Mouse (Mus musculus) left cerebral cortex, postnatal 14 days (tissue): ENCODE measurements at regions not wholly inside any gene's neighbourhood (a gene's known extent, or its start where the extent isn't known, plus 50 kb on each side); places are given as distances from the start of the nearest gene placed in this dataset.
"Not testable (repeated sequence)": the region's sequence is repeated elsewhere in the genome, so short reads cannot be mapped to it uniquely, and the experiment has no call there.

Source experiments
- DNase-seq, 2 experiments: peaks; one replicate each; pipeline ENCODE4 v3.0.0; 2021 to 2022; ENCODE audit warnings: low spot score in 2 of 2, mixed read lengths in 1 of 2
- intact Hi-C: fragments of 180-260 bp; cut with DNase I; formaldehyde crosslinking; loops from one replicate; pipeline ENCODE4 v1.15.1; 2025

DNA sequence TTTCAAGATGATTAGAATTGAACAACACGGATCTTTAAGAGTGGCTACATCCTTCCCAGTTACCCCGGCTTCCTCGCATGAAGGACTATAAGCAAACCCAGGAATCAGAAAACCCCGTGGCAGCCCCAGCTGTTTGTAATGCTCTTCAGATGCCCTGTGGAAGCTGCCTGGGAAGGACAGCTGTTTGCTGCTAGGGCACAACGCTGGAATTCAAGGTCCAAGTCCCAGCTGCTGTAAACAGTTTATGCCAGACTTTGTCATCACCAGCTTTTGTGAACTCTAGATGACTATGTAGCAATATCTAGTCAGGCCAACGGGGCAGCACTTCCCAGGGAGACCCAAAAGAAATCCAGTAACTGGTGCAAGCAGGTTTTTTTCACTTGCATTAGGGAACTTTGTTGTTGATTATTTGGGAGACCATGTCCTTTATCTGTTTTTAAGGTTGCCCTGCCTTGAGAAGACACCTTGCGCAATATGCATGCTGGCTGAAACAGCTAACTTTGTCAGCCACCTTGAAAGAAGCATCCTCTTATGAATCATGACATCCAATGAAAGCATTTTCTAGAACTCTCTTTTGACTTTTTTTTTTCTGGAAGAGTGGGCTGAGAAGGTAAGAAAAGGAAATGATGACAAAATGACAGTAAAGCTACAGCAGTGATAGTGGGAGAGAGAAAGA is 481.5 kb upstream of the Dab2 start:
- intact Hi-C loops = no loop called here
- no peak for DNase-seq

- intact Hi-C loops = no loop called here
- no peak for DNase-seq
Measured at GRCm38 (mm10) chr15:5839963-5840362, 459.6 kb upstream of the Dab2 start.

GRCm38 (mm10) chr15:5841369-5842149 is 458.0 kb upstream of the Dab2 start:
- intact Hi-C loops, DNase-seq: not testable (repeated sequence)

- no peak for DNase-seq
- intact Hi-C loops = no loop called here
Measured at GRCm38 (mm10) chr15:5846571-5846970, 453.0 kb upstream of the Dab2 start.

GRCm38 (mm10) chr15:5847413-5848100 is 452.0 kb upstream of the Dab2 start:
- intact Hi-C loops = no loop called here
- DNase-seq = no peak

DNA sequence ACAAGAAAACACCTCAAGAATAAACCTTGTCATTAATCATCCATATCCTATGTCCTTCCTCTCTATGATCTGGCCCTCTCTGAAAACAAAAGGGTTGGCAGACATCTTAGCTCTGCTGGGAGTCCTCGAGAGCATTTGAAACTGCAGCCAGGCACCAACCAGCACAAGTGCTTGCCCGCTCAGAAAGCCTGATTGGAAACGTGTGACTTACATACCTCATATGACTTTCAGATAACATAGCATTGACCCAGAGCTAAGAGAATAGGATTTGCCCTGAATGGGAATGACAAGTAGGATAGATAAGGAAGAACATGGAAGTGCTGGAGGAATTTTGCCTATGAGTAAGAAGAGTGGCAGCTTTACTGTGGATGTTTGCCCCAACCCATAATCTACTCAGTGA is 447.1 kb upstream of the Dab2 start:
- intact Hi-C loops = no loop called here
- no peak for DNase-seq

GRCm38 (mm10) chr15:5869289-5869688 is 430.3 kb upstream of the Dab2 start:
- DNase-seq = no peak
- intact Hi-C loops = no loop called here

- DNase-seq = no peak
- intact Hi-C loops = no loop called here
Measured at GRCm38 (mm10) chr15:5869866-5870265, 429.7 kb upstream of the Dab2 start.

- intact Hi-C loops = no loop called here
- no peak for DNase-seq
Measured at GRCm38 (mm10) chr15:5872042-5872441, 427.5 kb upstream of the Dab2 start.

- DNase-seq = peak in 1 of 2 experiments; percentile 2
- intact Hi-C loops = no loop called here
Measured at GRCm38 (mm10) chr15:5877749-5878148, 421.8 kb upstream of the Dab2 start.

DNA sequence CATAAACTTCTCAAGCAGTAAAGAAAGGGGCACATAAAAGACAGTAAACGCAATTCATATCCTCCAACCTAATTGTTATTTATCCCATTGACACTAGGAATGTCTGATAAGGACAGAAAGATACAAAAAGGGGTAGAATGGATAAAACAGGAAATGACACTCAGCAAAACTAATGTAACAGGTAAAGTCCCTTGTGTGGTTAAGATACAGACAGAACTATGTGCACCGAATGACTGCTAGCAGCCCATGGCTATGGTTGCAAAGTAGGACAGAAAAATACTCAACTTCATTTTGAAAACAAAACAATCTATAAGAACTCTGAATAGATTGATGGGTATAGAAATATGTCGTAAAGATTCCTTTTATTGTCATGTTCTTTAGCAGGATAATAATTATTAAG is 408.4 kb upstream of the Dab2 start:
- DNase-seq = no peak
- intact Hi-C loops = no loop called here

DNA sequence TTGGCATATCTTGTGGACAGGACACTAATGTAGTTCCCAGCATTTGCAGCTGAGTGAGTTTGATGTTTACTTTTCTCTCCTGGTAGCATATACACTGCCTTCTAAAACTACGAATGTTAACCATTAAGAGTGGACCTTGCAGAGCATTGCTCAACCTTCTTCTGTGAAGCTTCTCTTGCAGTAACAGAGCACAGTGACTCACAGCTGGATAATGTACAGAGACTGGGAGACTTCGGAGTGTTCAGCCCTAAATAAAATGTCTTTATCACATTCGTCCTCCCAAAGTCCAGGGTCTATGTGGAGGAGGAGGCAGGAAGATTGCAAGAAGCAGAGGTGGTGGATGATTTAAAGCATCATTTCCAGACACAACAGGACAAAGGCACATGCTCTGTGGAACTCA is 407.6 kb upstream of the Dab2 start:
- DNase-seq = no peak
- intact Hi-C loops = no loop called here

DNA sequence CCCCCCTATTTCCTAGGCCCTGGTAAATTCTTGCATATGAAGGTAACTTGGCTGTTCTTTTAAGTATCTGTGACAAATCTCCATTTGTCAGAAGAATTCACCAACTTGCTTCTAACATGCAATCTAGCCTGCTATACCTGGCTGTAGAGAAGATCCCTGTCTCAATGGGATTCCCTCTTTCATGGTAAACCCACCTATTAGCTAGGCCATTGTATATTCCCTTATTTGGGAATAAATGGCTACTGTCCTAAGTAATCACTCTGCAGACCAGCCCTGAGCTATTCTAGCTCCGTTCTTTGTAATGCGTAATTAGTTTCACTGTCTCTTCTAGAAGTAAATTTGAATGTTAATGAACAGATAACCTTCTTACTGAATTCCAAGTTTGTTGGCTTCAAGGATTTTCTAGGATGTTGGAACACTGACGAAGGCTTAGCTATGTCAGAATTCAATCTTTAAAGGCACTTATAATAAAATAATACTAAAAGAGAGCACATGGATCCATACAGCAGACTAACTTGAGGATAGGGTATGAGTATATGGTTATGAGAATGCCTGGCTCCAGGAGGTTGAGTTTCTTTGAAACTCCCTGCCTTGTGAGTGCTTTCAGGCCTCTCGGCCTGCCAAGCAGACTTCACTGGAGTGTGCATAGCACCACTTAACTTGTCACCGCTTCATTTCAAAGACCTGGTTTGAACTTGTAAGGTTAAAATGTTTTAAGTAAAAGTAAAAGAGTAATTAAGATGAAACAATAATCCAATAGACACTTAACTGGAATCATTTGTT is 403.7 kb upstream of the Dab2 start:
- DNase-seq, intact Hi-C loops: not testable (repeated sequence)

- DNase-seq = peak; percentile 12 to 55
- intact Hi-C loops = loop anchor here (2.0 to 10.0 kb wide), 2 partner anchors 160 to 678 kb away; no protein-coding TSS in a partner anchor
Measured at GRCm38 (mm10) chr15:5915261-5915660, 384.3 kb upstream of the Dab2 start.

- intact Hi-C loops = no loop called here
- no peak for DNase-seq
Measured at GRCm38 (mm10) chr15:5920058-5920457, 379.5 kb upstream of the Dab2 start.

- intact Hi-C loops = no loop called here
- no peak for DNase-seq
Measured at GRCm38 (mm10) chr15:5927768-5928167, 371.8 kb upstream of the Dab2 start.

DNA sequence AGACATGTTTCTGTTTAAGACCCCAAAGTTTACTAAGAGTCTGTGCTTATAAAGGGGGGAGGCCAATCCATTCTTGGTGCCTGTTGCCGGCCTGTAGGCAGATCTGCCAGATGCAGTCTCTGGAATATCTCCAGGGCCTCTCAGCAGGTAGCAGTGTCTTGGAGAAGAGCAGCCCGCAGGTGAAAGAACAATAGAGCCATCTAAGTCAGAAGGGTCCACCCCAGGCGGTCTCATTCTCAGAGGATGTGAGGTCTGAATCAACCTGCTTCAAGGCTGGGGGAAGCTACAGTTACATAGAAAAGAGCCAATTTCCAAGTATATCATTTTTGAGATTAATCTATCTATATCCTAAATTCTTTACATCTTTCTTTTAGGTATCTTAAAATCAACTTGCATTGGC is 366.0 kb upstream of the Dab2 start:
- intact Hi-C loops = no loop called here
- DNase-seq = no peak

GRCm38 (mm10) chr15:5940945-5941344 is 358.6 kb upstream of the Dab2 start:
- no peak for DNase-seq
- intact Hi-C loops = no loop called here

GRCm38 (mm10) chr15:5946650-5947049 is 352.9 kb upstream of the Dab2 start:
- DNase-seq = no peak

DNA sequence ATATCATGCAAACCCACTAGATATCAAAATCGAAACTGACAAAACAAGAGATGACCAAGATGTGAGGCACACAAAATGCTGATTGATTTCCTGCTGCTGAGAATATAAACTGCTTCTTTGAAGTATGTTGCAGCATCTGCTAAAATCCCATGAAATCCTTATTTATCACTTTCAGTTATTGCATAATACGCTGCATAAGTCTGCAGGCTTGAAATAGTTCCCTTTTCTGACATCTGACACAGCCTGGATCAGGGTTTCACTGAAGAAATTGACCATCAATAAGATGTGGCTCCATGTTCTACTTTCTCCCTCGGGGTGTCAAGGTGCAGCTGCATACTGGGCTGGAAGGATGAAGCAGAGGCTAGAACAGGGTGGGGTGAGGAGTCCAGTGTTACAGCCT is 348.7 kb upstream of the Dab2 start:
- intact Hi-C loops = no loop called here
- no peak for DNase-seq

More at GRCm38 (mm10) chr15:5946650-5947049, 352.9 kb upstream of the Dab2 start:
- intact Hi-C loops = no loop called here
